Mouse (Mus musculus): ENCODE measurements around the gene Krt36. TPM values are rescaled to one million over a fixed set of nuclear protein-coding genes. Genes with fewer than 3 reads are reported as not detected.

Gene Krt36
- not detected in 2 replicates for polyA plus RNA-seq (2016; fragmentation: Nextera tagmentation; extraction: Ambion mirVana)

DNA sequence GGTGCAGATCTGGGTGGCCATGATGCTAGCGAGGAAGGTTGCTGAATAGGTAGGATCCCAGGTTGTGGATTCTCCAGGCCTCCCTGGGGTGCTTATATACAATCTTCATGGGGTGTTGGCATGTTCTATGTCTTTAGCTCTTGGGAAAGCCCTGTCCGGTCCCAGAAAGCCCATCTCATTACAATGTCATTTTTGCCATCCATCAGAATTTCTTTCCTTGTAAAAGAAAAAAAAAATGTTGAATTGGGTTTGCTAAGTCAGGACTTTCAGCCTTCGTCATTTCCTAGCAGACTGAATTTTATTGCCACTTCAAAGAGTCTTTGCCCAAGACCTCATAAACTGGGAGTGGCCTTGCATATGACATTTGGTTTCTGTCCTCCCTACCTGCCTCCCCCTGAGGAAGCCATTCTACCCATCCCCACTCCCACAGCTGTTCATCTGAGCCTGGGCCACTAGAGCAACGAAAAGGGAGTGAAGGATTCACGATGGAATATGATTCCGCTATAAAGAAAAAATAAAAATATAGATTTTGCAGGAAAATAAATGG, at the start of gene Krt36:
TSS of gene Krt36 (minus strand) at position 51 of the 547 bp plus-strand sequence.
- Histone ChIP-seq H3K4me1 (no peaks in the 10 kb centered on the region), H3K27me3 (replicated peaks) (no peaks in the 10 kb centered on the region), H3K27ac (no peak within 1 kb of the TSS), H3K4me3 (no peak within 1 kb of the TSS), H3K9ac (no peak within 1 kb of the TSS), H3K36me3 (no peaks in the 10 kb centered on the region), H3K4me2 (replicated peaks) (no peak within 1 kb of the TSS), H3K9me3 (no peaks in the 10 kb centered on the region)
- no peak for ATAC-seq (ENCODE audit: low FRiP score, low read depth)
- 82% methylated on average over 6 of the region's 6 CpGs for WGBS

DNA sequence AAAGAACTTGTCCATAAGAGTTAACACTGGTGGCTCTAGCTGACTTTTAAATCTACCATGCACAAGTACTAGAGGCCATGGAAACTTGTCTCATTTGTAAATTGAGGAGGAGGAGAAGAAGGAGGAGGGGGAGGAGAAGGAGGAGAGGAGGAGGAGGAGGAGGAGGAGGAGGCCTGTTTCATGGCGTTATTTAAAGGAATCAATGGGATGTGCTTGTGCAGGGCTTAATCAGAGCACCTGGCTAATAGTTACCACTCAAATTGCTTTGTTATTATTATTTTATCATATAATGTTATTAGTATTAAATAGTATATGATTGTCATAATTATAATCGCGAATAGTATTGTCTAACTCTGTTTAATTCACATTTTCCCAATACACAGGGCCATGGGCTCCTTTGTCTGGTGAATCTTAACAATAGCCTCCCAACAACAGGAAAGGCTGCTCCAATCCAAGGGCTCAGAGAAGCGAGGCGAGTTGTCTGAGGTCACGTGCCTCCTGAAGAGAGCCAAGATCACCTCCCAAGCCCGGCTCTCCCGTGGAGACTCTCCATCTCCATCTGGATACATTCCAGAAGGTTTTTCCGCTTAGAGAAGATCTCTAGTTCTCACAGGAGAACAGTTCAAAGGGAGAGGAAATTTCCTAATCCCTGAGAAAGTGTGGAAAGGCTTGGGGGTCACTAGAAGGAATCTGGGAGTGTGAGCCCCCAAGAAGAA, 43.3 kb upstream of the Krt36 start, which contains the start of gene Krt19:
TSS of gene Krt19 (minus strand) at position 51 of the 716 bp plus-strand sequence.
- ATAC-seq (ENCODE audit: low FRiP score, low read depth) = no peak
- H3K9me3 ChIP-seq = no peaks in the 10 kb centered on the region
- H3K4me2 ChIP-seq (replicated peaks) = no peak within 1 kb of the TSS
- H3K27me3 ChIP-seq (replicated peaks) = peaks cover 32% of the 10 kb centered on the region
- H3K9ac ChIP-seq = no peak within 1 kb of the TSS
- no peaks in the 10 kb centered on the region for H3K36me3 ChIP-seq
- H3K4me1 ChIP-seq = peaks cover 9% of the 10 kb centered on the region
- H3K27ac ChIP-seq = no peak within 1 kb of the TSS
- H3K4me3 ChIP-seq = no peak within 1 kb of the TSS
- 39% methylated on average over 9 of the region's 9 CpGs for WGBS

DNA sequence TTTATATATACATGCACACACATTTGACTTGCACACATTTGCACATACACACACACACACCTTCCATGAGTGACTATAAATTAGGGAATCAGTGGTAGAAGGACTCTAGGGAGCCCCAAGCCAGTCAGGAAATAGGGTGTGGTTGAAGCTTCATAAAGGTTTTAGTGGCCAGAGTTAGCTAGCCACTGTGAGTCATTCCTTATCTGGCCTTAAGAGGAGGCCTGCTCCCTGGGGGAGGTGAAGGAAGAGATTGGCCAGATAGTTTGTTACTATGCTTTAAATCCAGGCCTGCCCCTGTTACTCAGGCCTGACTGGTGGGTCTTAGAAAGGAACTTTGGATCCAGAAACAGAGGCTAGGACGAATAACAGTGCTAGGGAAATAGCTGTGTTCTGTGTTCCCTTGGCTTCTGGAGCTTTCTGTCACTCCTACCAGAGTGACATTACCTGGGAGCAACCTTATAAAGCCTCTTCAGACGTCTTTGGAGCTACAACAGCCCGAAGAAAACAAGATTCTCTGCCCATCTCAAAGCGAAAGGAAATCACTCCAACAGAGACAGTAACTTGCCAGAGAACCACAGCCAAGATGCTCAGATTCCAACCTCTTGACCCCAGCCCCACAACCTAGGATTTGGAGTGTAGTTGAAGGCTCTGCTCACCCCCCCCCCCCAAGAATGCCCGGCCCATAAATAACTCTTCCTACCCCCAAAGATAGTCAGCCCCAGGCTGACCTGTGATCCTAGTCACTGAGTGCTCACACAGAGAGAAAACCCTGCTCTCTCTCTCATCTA, 42.3 kb upstream of the Krt36 start:
- Histone ChIP-seq H3K27ac (no peak overlapping the region), H3K36me3 (no peaks in the 10 kb centered on the region), H3K9ac (no peak overlapping the region), H3K4me3 (no peak overlapping the region), H3K4me2 (replicated peaks) (no peak overlapping the region), H3K4me1 (peaks cover 9% of the 10 kb centered on the region), H3K27me3 (replicated peaks) (peaks cover 33% of the 10 kb centered on the region), H3K9me3 (no peaks in the 10 kb centered on the region)
- ATAC-seq (ENCODE audit: low FRiP score, low read depth) = no peak
- 57% methylated on average over 5 of the region's 5 CpGs for WGBS

DNA sequence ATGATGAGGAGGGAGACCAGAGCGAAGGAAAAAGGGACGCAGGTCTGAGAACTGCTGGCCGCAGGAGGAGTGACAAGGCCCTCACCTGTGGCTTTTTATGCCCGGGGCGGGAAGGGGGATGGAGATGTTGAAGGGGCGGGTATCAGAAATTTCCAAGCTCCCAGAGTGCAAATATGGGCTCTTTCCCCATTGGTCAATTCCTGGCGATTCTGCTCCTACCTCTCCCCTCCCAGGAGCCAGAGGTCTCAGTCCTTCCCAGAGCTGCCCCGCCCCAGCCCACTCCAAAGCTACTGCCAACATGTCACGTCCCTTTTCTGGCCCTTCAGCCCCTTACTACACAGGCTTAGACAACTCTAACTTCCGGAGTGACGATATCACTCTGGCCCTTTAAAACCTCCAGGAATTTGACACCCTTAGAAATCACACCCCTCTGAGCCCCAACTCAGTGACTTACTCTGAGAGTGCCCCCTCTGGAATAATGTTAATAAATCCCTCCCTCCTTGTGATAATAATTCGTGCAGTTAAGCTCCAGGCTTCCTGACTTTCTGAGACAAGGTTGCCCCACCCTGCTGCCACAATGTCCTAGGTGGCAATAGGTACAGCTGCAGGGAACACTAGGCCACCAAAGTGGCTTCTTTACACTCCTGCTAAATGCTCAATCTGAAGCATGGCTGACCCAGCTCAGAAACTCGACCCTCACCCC, 40.6 kb upstream of the Krt36 start:
- Histone ChIP-seq H3K36me3 (no peaks in the 10 kb centered on the region), H3K27me3 (replicated peaks) (peaks cover 33% of the 10 kb centered on the region), H3K4me1 (peaks cover 9% of the 10 kb centered on the region), H3K9me3 (no peaks in the 10 kb centered on the region), H3K9ac (no peak overlapping the region), H3K4me2 (replicated peaks) (peak overlapping the region; percentile 48), H3K27ac (no peak overlapping the region), H3K4me3 (no peak overlapping the region)
- ATAC-seq (ENCODE audit: low FRiP score, low read depth) = no peak
- 4% methylated on average over 13 of the region's 13 CpGs for WGBS

DNA sequence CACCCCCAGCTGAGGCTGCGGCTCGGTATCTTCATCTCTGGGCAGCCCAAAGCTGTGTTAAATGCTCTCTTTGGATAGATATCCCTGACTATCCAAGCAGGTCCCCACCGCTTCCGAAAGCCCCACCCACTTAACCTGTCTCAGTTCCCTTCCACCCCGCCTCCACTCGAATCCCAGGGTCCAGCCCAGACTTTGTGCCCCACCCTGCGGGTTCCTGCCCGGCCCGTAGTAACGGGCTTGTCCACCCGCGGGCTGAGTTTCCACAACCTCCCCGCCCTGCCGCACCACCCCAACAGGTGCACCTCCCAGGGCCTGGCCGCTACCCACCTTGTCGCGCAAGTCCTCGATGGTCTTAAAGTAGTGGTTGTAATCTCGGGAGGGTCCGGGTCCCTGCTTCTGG, 39.7 kb upstream of the Krt36 start:
- no peak overlapping the region for H3K9ac ChIP-seq
- H3K4me1 ChIP-seq = peaks cover 9% of the 10 kb centered on the region
- no peak overlapping the region for H3K27ac ChIP-seq
- under 1% methylated on average over 20 of the region's 20 CpGs for WGBS
- peaks cover 33% of the 10 kb centered on the region for H3K27me3 ChIP-seq (replicated peaks)
- no peak for ATAC-seq (ENCODE audit: low FRiP score, low read depth)
- 0 out of 2 replicates have a peak overlapping the region, but pooled peaks have one; percentile 13 for H3K4me3 ChIP-seq
- peak overlapping the region; percentile 48 for H3K4me2 ChIP-seq (replicated peaks)
- H3K9me3 ChIP-seq = no peaks in the 10 kb centered on the region
- no peaks in the 10 kb centered on the region for H3K36me3 ChIP-seq

DNA sequence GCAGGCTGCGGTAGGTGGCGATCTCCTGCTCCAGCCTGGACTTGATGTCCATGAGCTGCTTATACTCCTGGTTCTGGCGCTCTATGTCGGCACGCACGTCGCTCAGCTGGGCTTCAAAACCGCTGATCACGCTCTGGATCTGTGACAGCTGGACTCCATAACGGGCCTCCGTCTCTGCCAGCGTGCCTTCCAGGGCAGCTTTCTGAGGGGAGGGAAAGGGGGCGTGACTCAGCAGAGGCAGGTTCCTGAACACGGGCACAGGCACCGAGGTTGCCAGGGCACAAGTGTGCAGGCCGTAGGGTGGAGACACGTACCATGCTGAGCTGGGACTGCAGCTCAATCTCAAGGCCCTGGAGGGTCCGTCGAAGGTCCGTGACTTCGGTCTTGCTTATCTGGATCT, 35.5 kb upstream of the Krt36 start:
- Histone ChIP-seq H3K9me3 (no peaks in the 10 kb centered on the region), H3K9ac (no peak overlapping the region), H3K4me1 (peaks cover 21% of the 10 kb centered on the region), H3K27me3 (replicated peaks) (peaks cover 27% of the 10 kb centered on the region), H3K4me3 (no peak overlapping the region), H3K4me2 (replicated peaks) (no peak overlapping the region), H3K27ac (no peak overlapping the region), H3K36me3 (no peaks in the 10 kb centered on the region)
- 87% methylated on average over 21 of the region's 21 CpGs for WGBS
- no peak for ATAC-seq (ENCODE audit: low FRiP score, low read depth)

DNA sequence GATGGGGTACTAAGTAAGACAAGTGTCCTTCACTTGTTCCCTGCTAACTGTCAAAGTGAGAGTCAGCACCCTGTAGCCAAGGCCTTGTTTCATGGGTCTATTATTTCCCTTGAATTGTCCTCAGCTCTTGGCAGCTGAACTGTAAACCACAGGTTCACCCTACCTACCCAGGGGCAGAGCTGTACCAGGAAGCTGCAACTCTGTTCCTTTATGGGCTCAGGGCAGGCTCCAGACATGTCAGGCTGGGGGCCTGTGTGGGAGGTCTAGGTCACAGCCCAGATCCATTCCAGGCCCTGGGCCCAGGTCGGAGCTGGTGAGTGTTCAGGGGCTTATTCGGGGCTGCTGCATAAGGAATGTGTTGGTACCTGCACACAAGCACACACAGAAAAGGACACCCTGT, 34.0 kb upstream of the Krt36 start:
- Histone ChIP-seq H3K27ac (no peak overlapping the region), H3K27me3 (replicated peaks) (peaks cover 11% of the 10 kb centered on the region), H3K4me1 (peaks cover 11% of the 10 kb centered on the region; the same call in 1 of the 2 replicates), H3K9ac (no peak overlapping the region), H3K4me3 (no peak overlapping the region), H3K36me3 (no peaks in the 10 kb centered on the region), H3K4me2 (replicated peaks) (no peak overlapping the region), H3K9me3 (no peaks in the 10 kb centered on the region)
- no peak for ATAC-seq (ENCODE audit: low FRiP score, low read depth)
- 78% methylated on average over 2 of the region's 2 CpGs for WGBS

DNA sequence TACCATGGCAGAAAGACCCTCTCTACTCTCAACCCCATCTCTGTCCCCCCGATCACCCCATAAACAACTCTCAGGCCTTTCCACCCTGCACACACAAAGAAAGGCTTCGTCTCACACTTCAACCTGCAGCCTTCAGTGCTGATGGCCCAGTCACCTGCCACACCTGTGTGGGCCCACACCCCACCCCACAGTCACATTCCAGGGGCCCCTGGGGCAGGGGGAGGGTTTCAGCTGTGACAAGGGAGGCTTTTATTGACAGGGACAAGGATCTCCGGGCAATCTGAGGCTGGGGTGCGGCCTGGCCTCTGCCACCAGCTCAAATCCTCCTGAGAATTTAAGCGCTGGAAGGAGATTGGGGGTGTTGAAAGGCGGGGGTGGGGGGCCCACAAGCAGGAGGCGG, 33.4 kb upstream of the Krt36 start:
- 44% methylated on average over 7 of the region's 7 CpGs for WGBS
- H3K4me1 ChIP-seq = peaks cover 11% of the 10 kb centered on the region; the same call in 1 of the 2 replicates
- no peak for ATAC-seq (ENCODE audit: low FRiP score, low read depth)

DNA sequence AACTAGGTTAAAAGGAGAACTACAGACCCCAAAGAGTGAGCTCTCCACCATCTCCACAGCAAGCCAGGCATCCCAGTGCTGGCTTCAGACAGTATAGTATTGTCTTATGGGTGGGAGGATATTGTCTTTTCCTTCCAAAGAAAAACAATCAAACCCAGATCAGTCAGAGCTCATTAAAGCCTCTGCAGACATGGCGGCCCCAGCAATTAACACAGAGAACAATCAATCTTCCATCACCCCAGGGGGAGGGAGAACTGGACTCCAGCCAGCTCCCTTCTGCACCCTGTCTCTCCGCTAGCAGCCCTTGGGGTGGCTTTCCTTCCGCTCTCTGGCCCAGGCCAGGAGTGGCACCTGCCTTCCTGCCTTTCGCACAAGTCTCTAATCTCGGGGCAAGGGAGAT, 32.3 kb upstream of the Krt36 start:
- no peak; the same call in 1 of the 2 replicates for ATAC-seq (ENCODE audit: low FRiP score, low read depth)
- H3K4me3 ChIP-seq = no peak overlapping the region
- WGBS = 29% methylated on average over 5 of the region's 5 CpGs

More for the DNA sequence above, 33.4 kb upstream of the Krt36 start:
- H3K36me3 ChIP-seq = no peaks in the 10 kb centered on the region
- no peaks in the 10 kb centered on the region for H3K9me3 ChIP-seq
- peaks cover 5% of the 10 kb centered on the region; the same call in 1 of the 2 replicates for H3K27me3 ChIP-seq (replicated peaks)
- H3K9ac ChIP-seq = no peak overlapping the region
- H3K27ac ChIP-seq = no peak overlapping the region
- H3K4me3 ChIP-seq = no peak overlapping the region
- no peak overlapping the region for H3K4me2 ChIP-seq (replicated peaks)

DNA sequence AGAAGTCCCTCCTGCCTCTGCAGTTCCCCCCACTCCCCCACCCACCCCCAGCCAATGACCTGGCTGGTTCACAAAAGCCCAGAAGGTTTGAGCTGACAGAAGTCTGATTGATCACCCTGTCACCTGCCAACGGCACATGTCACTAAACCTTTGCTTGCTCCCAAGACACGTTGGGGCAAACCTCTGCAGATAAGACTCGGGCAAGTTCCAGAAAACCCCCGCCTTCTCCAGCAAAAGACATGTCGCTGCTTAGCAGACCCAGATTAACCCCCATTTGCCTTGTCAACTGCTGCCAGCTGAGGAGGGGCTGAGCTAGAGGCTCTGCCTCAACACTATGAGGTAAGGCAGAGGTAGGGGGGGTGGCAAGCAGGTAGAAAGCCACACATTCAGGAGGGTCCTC, 31.1 kb upstream of the Krt36 start:
- whole genome bisulfite sequencing = 42% methylated on average over 5 of the region's 5 CpGs
- no peak overlapping the region for H3K4me3 ChIP-seq
- 0 out of 2 replicates have a peak, but pooled peaks cover 6% of the 10 kb centered on the region for H3K27me3 ChIP-seq (replicated peaks)
- no peak overlapping the region for H3K27ac ChIP-seq
- H3K9me3 ChIP-seq = no peaks in the 10 kb centered on the region
- no peaks in the 10 kb centered on the region for H3K36me3 ChIP-seq
- no peak overlapping the region for H3K4me2 ChIP-seq (replicated peaks)
- peaks cover 11% of the 10 kb centered on the region; the same call in 1 of the 2 replicates for H3K4me1 ChIP-seq
- H3K9ac ChIP-seq = no peak overlapping the region
- no peak for ATAC-seq (ENCODE audit: low FRiP score, low read depth)

More for the DNA sequence above, 32.3 kb upstream of the Krt36 start:
- Histone ChIP-seq H3K27ac (no peak overlapping the region), H3K4me1 (peaks cover 11% of the 10 kb centered on the region; the same call in 1 of the 2 replicates), H3K4me2 (replicated peaks) (0 out of 2 replicates have a peak overlapping the region, but pooled peaks have one; percentile 2), H3K36me3 (no peaks in the 10 kb centered on the region), H3K27me3 (replicated peaks) (0 out of 2 replicates have a peak, but pooled peaks cover 4% of the 10 kb centered on the region), H3K9ac (no peak overlapping the region), H3K9me3 (no peaks in the 10 kb centered on the region)

DNA sequence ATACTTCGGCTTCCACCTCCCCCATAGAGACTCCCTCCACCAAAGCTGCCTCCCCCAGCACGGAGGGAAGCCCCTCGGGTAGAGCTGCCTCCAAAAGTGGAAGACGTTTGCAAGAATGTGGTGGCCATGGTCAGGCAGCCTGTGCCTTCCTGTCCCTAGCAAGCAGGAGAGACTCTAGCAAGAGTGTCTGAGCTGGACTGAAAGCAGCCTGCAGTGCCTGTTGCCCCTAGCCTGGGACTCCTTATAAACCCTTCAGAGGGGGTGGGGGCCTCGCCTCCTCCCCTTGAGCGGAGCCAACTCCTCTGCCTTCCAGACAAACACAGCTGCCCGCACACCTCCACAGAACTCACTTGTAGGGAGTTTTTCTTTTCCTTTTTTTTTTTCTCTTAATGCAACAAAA, 30.3 kb upstream of the Krt36 start, which contains the start of gene Krt15:
TSS of gene Krt15 (minus strand) at position 198 of the 400 bp plus-strand sequence.
- no peaks in the 10 kb centered on the region for H3K9me3 ChIP-seq
- 75% methylated on average over 7 of the region's 7 CpGs for WGBS
- H3K36me3 ChIP-seq = no peaks in the 10 kb centered on the region
- peaks cover 11% of the 10 kb centered on the region; the same call in 1 of the 2 replicates for H3K4me1 ChIP-seq
- 0 out of 2 replicates have a peak, but pooled peaks cover 6% of the 10 kb centered on the region for H3K27me3 ChIP-seq (replicated peaks)
- no peak within 1 kb of the TSS for H3K4me2 ChIP-seq (replicated peaks)
- no peak within 1 kb of the TSS for H3K27ac ChIP-seq
- no peak for ATAC-seq (ENCODE audit: low FRiP score, low read depth)
- no peak within 1 kb of the TSS for H3K9ac ChIP-seq
- H3K4me3 ChIP-seq = no peak within 1 kb of the TSS
